Mouse (Mus musculus) frontal cortex, postnatal 36 days (tissue): ENCODE data around the gene Exoc2.

Experiments
- DNase-seq, 2 experiments: peaks; one replicate each; pipeline ENCODE4 v3.0.0; 2022; ENCODE audit warnings: low spot score in 2 of 2

Gene Exoc2

DNA sequence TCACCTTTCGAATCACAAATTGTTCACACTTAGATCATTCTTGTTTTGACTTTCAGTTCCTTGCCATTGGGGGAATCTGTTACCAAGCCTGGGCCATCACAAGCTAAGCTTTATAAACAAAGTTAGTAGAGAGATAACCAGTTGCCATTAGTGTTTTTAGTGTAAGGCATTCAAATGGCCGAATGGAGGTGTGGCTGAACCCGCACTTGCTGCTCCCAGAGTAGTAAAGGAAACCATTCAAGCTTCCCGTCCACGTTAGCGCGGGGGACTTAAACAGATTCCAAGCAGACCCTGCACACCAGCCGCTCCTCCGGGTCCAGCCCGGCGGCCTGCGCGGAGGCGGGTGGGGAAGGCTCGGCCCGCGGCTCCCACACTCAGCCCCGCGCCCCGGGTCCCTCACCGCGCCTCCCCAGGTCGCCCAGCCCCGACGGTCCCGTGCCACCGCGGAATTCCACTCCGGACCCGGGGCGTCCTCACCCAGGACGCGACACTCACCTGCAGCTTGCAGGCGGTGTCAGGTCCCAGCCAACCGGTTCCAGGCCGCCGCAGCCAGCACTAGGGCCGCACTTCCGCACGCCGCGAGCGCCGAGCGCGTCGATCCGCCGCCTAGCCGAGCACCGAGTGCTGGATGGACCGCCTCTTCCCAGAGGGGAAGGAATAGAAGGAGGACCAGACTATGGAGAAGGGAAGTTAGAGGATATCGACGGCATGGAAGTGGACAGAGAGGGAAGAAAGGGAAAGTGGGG lies at the start of gene Exoc2, which contains the start of gene Gm5447:
TSS of gene Exoc2 (minus strand) at position 593 of the 746 bp plus-strand sequence.
TSS of gene Gm5447 (plus strand) at position 704 of the 746 bp plus-strand sequence.
- DNase-seq = peak; percentile 82 to 86

DNA sequence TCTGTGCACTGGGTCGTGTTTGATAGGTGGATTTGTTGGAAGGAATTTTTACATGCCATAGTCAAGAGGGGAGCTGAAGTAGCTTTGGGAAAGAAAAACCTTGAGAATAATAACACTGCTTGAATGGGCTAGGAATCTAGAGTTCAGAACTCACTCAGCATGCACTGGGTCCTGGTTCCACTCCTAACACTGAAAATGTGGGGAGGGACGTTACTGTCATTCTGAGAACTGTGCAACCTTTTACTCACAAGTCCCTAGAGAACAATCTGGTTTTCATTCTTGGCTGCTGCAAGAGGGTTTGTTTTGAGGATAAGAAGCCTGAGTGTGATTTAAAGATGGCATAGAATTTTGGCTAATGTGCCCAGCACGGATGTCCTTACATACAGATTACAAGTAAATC lies 49.8 kb upstream of the Exoc2 start:
- DNase-seq = no peak

DNA sequence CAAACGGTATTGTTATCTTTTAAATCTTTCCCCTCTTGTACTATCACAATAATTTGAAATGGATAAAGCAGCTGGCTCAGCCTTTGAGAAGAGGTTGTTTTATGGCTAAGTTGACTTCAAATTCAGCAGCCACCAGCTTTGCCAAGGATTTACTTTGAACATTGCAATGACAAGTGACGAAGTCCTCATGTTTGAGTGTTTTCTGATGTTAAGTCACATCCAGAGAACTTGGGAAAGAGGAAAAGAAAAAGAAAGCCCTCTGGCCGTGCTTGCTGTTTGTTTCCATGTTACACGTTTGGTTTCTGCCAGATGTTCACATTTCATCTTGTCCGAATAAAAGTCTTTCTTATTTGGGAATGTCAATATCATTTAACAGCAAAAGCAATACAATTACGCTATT lies 48.0 kb upstream of the Exoc2 start:
- DNase-seq = no peak

DNA sequence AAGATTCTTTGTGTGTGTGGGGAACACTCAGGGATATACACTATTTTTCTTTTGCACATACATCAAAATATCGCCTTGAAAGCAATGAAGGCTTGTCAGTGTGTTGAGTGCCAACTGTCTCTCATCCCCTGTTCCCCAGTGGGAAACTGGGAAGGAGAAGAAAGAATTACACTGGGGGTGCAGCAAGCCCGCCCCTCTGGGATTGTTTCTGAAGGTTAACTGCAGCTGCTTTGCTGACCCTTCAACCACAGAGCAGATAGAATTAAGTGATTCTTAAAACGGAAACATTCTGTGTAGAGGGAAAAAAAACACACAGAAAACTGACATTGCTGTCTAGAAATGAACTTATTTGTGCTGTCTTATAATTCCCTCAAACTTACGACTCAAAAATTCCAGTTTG lies 47.6 kb upstream of the Exoc2 start:
- DNase-seq = no peak

DNA sequence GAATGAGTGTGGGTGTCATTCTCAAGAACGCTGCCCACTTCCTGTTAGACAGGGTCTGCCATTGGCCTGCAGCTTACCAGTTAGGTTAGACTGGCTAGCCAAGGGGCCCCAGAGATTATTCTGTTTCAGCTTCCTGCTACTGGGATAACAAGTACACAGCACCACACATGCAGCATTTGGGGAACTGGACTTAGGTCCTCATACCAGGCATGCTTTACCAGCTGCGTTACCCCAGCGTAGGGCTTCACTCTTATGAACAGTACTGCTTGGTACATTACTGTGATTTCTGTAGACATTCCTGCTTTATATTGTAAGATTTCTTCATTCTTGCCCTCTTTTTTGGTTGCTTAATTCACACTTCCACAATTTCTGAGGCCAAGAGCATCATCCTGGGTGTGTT lies 43.7 kb upstream of the Exoc2 start:
- no peak for DNase-seq

DNA sequence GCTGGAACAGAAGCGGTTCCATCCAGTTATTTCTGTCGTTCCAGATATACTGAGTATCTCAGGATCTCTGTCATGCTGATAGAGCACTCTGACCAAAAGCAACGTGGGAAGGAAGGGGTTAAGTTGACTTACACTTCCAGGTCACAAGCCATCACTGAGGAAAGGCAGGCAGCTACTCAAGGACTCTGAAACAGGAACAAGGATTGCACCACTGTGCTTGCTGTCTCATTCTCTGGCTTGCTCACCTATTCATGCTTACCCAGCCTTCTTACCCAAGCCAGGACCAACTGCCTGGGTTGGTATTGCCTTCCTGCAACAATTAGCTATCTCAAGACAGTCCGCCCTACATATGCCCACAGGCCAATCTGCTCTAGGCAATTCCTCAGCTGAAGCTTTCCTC lies 31.1 kb upstream of the Exoc2 start:
- no peak for DNase-seq

DNA sequence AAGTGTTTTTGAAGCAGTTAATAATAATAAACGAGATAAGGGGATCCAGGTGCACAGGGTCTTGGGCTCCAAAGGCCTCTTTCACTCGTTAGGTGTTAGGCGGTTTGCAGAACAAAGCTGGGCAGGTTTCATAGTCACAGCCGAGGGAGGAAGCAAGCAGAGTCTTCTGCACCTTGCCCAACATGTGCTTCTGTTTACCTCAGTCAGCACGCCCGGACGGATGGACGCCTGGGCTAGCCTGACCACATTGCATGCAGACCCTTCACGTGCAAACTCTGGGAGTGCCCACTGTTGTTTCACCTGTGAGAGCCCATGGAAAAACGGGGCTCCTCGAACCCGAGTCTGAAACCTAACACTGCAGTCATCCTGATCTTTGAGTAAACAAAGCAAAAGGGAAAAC lies 30.6 kb upstream of the Exoc2 start:
- DNase-seq = no peak

DNA sequence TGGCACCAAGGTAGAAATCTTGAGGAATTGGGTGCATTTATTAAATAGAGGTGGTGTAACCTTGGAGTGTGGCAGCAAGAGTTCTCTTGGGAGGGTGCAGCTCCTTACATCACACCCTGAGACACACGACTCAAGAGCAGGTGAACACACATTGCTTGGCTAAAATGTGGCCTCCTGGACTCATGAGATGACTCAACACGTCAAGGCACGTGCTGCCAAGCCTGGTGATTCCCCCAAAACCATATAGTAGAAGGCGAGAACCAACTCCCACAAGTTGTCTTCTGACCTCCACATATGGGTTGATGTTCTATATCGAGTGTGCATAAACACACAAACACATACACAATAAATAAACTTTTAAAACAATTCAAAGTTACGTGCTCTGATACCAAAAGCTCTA lies 25.9 kb upstream of the Exoc2 start:
- no peak for DNase-seq

DNA sequence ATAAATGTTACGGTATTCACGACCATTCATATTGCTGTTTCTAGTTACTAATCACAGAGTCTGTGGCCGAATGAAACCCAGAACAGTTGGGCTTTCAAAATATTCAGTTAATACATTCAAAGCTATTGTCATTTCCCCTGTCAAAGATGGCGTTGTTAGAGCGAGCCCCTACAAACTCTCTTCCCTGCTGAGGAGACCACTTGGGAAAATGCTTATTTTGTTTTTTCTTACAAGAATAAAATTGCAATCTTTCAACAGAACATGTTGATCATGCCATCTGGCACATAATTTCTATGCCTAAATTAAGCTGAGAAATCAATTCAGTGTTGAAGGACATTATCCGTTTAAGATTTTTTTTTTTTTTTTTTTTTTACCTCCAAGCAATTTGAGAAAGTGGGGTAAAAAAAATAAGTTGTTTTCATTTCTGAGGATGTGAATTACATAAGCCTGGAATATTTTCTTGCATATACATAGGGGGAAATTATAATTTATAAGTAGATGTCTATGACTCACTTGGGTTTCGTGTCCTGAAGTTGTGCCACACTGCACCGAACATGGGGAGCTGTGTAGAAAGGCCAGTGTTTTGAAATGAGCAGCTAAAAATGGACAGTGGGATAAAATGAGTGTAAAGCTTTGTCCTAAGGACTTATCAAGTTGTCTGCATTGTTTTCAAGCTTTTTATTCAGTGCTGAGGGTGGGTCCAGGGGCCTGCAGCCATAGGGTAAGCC lies 23.8 kb upstream of the Exoc2 start:
- DNase-seq = no peak

DNA sequence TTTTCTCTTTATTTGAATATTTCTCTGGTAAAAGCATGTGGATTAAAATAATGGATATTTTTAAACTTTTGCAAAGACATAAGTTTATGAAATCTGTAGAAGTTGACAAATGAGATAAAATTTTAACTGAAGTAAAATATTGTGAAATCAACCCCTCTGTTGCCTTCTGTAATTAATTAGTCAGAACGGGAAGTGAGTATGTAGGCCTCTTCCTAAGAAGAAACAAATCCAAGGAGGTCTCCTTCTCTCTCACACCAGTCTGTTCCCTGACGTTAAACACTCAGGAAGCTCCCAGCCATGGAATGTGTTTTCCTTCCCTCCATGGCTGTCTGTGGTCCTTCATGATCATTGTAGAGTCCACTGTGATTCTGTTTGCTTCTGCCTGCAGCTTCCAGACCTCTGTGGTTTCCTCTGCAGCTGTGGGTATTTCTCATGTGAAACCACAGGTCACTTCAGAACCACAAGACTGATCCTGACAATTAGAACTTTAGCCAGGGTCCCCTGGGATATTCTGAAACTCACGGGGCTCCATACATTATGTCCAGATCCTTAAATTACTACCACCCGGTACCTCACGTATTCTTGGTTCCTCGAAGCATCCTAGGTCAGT lies 20.5 kb upstream of the Exoc2 start:
- no peak for DNase-seq

DNA sequence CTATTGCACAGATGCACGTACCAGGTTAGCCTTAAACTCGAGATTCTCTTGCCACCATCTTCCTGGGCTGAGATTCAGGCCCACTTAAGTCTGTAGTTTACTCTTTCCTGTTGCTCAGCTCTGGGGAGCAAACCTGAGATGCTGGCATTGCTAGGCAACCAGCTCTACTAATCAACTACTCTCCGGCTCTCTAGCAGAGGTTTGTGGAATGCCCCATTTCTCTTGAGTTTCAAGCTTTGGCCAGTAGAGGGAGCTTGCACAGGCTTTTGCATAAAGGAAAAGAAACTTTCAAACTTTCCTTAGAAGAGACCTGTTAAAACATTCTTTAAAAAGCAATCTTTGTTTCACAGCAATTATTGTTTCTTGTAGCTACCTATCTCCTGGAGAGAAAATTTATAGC lies 19.9 kb upstream of the Exoc2 start:
- DNase-seq = peak; percentile 58 to 83

DNA sequence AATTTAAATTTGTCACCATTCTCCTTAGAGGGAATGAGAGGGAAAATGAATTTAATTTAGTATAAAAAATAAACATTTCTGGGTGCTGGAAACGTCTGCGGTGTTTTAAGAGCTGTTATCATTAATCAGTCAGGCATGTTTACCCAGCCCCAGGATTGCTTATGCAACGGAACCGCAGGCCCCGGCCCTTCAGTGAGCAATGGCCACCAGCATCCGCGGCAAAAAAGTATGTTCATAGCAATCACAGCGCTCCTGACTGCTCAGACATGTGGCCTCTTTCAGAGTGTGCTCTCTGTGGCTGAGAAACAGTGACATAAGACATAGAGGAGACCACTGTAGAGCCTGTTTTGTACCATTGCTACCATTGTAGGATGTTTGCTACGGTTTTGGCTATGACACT lies 16.3 kb upstream of the Exoc2 start:
- no peak for DNase-seq

DNA sequence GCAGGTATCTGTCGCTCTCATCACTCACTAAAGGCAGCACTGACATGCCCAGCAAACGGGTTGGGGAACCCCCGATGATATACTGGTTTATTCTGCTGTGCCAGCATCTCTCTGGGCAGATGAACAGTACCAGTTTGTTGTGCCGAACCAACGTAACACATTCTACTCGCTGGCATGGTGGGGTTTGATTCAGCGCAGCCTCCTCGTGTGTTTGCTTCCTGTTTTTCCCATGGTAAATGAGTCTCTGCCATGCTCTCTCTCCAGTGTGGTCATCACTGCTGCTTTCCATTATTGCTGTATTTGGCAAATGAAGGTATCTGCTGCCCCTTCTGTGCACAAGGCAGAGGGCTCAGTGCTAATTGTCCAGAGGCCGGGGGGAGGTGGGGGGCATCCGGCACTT lies 15.8 kb upstream of the Exoc2 start:
- no peak for DNase-seq

DNA sequence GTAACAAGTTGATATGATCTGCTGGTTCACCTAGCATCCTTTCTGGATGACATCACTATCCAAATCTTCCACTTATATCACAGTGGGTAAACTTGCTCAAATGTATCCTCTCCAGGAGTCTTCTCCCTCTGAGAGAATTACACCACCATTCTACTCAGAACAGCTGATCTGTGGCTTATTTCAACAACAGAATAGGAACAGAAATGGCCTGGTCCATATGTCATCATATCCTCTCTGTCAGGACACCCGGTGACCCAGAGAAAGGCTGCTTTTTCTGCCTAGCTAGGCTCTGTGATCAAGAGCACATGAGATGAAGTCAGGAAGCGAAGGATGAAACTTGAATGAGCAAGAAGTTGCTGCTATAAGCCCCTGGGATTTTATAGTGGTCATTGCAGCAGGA lies 13.8 kb upstream of the Exoc2 start:
- DNase-seq = no peak

DNA sequence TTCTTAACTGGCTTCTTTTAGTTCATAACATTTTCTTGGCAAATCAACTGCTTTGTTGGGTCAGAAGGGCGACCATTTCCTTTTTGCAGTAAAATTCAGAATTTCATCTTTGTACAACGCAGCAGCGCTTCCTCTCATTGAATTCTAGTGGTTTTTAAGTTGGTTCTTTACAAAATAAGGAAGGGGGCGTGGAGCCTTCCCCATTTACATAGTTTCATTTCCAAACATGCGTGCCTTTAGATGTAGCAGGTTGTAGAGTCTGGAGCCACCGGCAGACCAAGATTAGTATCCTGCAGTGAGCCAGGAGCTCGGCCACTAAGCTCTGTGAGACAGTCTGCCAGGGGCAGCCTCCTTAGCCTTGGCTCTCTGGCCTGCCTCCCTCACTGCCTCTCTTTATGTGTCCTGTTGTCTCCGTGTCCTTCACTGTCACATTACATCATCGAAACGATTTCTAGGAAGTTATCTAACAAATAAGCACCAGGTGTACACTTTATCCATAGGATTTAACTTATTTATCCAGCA lies 13.1 kb upstream of the Exoc2 start:
- DNase-seq = no peak

DNA sequence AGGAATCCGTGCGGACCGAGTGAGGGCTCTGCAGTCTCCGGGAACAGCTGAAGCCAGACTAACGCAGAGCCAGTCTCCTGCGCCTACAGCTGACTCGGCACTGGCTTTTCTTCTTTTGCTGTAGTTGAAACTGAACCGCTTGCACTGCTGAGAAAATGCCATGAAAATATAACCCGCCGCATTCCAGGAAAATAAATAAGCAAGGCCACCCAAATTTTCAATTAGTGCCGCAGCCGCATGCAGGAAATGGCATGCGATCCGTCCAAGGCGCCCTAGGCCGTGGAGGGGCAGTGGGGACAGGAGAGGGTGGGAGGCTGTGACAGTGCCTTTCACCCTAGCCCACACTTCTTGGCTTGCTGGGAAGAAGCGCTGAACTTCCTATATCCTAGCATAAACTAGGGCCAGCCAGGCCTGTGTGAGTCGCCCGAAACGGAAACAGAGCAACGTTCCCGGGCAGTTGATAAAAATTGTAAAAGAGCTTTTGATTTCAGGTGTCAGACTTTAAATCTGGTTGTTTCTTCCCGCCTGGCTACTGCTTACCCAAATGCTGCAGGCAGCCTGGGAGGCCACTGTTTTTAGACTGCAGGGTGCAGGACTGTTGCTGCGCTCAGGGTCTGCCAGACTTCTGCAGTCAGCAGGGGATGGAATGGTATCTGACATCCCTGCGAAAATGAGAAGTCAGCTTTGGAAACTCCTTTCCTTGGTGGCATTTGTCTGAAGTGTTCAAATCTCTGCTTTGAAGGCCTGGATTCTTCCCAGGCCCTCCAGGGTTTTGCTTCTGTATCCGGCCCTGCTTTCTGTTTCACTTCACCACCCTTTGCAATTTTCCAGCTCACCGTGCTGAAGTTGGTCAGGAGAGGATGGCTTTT lies 11.9 kb upstream of the Exoc2 start:
- DNase-seq = peak in 1 of 2 experiments; percentile 47

DNA sequence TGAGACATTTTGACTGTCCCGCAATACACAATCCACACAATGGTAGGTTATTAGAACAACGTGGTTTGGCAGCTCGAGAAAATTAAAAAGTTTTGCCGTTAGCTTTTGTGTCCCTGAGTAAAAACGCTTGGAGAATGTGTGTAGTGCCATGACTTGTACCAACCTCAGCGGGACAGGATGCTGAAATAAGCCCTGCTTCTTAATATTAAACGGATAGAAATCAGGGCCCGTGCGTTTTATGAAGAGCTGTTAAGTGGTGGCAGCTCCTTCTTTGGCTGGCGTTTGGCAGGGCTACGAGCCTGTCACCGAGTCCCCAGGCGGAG lies 11.3 kb upstream of the Exoc2 start:
- no peak for DNase-seq

DNA sequence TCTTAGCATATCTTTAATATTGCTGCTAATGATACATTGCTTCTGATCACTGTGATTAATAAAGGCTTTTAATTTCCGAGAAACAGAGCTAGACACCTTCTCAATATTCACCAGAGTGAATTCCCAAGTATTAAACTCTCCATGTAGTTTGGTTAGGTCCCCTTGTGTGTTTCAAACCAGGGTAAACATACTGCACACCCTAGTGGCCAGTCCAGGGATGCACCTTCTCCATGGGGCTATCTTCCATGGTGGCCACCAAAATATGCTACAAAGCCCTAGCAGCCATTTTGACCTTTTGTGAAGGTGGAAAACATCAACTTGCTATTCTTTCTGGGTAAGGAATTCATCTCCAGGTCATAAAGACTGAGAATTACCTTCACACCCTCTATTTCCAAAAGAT lies 7.8 kb upstream of the Exoc2 start:
- no peak for DNase-seq

DNA sequence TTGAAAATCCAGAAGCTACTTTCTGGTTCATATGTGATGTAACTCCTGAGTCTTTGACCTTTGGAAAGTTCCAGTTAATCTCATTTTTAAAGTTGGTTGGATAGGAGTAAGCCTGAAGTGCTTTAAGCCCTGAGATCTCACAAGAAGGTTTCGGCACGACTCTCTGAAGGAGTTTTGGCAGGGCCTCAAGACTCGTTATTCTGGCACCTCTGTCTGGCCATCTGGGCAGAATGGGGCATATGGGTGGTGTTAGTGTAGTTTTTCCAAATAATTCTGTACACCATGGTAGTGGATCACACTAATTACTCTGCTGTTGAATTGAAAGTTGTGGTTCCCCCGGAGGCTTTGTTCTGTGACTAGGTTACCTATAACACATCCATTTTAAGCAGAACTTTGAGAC lies 4.3 kb upstream of the Exoc2 start:
- DNase-seq = peak in 1 of 2 experiments; percentile 60

DNA sequence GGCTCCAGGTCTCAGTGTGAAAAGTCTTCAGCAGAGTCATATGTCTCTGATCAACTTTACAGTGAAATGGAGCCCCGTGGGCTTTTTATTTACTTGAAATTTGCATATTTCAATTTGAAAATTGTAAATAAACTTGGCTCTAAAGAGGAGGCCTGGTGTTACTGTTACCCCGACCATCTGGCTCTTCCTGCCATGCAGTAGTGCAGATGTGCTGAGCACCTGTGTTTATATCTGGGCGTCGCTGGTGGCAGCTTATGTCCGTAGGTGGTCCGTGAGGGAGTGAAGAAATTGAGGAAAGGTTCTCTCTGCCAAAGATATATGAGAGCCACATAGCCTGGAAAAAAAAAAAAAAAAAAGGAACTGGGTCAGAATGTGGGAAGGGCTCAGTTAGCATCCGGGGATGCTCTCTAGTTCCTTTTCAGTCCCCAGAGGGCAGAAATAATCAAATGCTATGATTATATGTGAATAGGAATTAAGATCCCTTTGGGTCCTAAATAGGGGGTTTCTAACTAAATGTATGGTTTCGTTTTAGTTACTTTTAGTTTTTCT lies 2.7 kb upstream of the Exoc2 start:
- DNase-seq = no peak

DNA sequence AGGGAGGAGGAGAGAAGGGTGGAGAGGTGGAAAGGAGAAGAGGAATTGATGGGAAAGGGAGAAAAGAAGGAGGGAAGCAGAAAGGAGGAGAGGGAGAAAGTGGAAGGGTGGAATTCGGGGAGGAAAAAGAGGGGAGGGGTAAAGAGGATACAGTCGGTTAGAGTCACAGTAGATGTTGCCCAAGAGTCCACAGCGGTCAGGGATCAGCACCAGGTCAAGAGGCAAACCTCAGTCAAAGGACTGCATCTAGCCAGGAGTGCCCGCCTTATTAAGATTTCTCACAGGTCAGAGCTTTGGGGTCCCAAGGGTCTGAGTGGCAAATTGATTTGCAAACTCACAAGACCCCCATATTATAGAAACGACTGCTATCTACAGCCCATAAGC lies 346 bp upstream of the Exoc2 start:
- DNase-seq = no peak

DNA sequence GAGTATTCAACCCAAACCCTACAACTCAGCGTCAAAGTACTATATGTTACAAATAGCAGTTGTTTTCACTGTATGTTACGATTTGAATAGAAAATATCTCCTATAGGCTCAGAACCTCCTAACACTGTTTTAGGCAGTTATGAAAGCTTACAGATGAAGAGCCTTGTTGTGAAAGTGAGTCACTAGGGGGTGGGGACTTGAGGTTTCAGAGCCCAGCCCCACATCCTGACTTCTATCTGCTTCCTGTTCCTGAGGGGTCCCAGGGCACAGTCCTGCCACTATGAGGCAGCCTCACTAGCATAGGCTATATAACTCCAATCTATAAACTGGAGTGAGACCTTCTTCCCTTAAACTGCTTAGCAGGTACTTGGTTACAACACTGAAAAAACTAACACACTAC lies 1.8 kb downstream of the Exoc2 start:
- no peak for DNase-seq
